Mouse (Mus musculus) forebrain, embryonic 11.5 days (tissue): ENCODE measurements around the gene Map1b. TPM values are rescaled to one million over a fixed set of nuclear protein-coding genes. Genes with fewer than 3 reads are reported as not detected.

Experiments
- ATAC-seq: fragments of 200-750 bp; cut with Nextera tagmentation; replicated peaks from 2 replicates; pipeline ENCODE4 v1.8.0; 2017; ENCODE audit warnings: moderate TSS enrichment; ENCODE audit not compliant: low FRiP score
- DNase-seq: peaks from one replicate; pipeline ENCODE4 v3.0.0-alpha.2; 2017; ENCODE audit warnings: low spot score
- H3K27ac ChIP-seq: fragments of 300-500 bp; sonication (generic); 2 replicates; pipeline ENCODE4 v1.5.1; 2014; ENCODE audit warnings: low read depth, low read length
- H3K27me3 ChIP-seq: fragments of 300-500 bp; sonication (generic); 2 replicates; pipeline ENCODE4 v1.6.1; 2014; ENCODE audit warnings: mild to moderate bottlenecking, low read length, mixed read lengths; ENCODE audit not compliant: control insufficient read depth, insufficient read depth
- H3K36me3 ChIP-seq: fragments of 300-500 bp; sonication (generic); 2 replicates; pipeline ENCODE4 v1.6.1; 2014; ENCODE audit warnings: mild to moderate bottlenecking, low read length, moderate library complexity, mixed read lengths; ENCODE audit not compliant: control insufficient read depth, insufficient read depth
- H3K4me1 ChIP-seq: fragments of 300-500 bp; sonication (generic); replicated peaks from 2 replicates; pipeline ENCODE4 v1.6.1; 2014; ENCODE audit warnings: low read length, mixed read lengths; ENCODE audit not compliant: control insufficient read depth, insufficient read depth
- H3K4me2 ChIP-seq: fragments of 300-500 bp; sonication (generic); 2 replicates; pipeline ENCODE4 v1.6.1; 2014; ENCODE audit warnings: low read depth, mild to moderate bottlenecking, low read length, moderate library complexity, mixed read lengths; ENCODE audit not compliant: severe bottlenecking
- H3K4me3 ChIP-seq: fragments of 300-500 bp; sonication (generic); 2 replicates; pipeline ENCODE4 v1.5.1; 2014; ENCODE audit warnings: low read depth, low read length
- H3K9ac ChIP-seq: fragments of 300-500 bp; sonication (generic); 2 replicates; pipeline ENCODE4 v1.6.1; 2014; ENCODE audit warnings: low read length
- H3K9me3 ChIP-seq: fragments of 300-500 bp; sonication (generic); 2 replicates; pipeline ENCODE4 v1.6.1; 2016; ENCODE audit warnings: low read length, mixed read lengths; ENCODE audit not compliant: control insufficient read depth
- WGBS: fragments of 180-500 bp; shearing (Covaris S2); extraction: QIAGEN DNeasy Blood & Tissue Kit; methylation state at CpG from one replicate; pipeline ENCODE4 v1.1.7; 2014; 5-methylcytosine and 5-hydroxymethylcytosine counted together
- polyA plus RNA-seq: library from polyadenylated mRNA; unstranded; fragments of >200 nt; fragmentation: Nextera tagmentation; extraction: Ambion mirVana; gene quantifications from 2 replicates; pipeline ENCODE4 v1.2.1, GENCODE M21; 2014

Map1b gene
- polyA plus RNA-seq, 1 experiment from 2014 or later: 854 TPM

DNA sequence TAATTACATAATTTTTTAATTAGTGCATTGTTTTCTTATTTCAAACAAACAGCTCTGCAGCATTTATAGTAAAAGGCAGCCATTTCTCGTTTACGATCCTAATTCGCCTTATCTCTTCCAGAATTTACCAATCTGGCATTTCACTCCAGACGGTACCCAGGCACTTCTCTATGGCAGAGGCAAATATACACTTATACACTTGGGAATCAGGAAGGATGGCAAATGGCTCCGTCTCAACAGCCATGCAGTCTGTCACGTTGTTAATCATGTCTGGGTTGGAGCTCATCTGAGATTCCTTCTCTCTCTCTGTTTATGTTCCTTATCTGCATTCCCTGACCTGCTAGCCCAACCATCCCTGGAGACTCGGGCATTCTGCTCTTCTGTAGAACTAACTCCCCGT lies 38.6 kb upstream of the Map1b start:
- Histone ChIP-seq H3K9ac (no peak overlapping the region), H3K27me3 (no peaks in the 10 kb centered on the region), H3K27ac (no peak overlapping the region), H3K4me1 (peaks cover under 1% of the 10 kb centered on the region; the same call in 1 of the 2 replicates), H3K9me3 (no peaks in the 10 kb centered on the region), H3K4me2 (no peak overlapping the region), H3K36me3 (no peaks in the 10 kb centered on the region), H3K4me3 (no peak overlapping the region)
- 88% methylated on average over 8 of the region's 8 CpGs for WGBS
- no peak for DNase-seq
- ATAC-seq: no peak

DNA sequence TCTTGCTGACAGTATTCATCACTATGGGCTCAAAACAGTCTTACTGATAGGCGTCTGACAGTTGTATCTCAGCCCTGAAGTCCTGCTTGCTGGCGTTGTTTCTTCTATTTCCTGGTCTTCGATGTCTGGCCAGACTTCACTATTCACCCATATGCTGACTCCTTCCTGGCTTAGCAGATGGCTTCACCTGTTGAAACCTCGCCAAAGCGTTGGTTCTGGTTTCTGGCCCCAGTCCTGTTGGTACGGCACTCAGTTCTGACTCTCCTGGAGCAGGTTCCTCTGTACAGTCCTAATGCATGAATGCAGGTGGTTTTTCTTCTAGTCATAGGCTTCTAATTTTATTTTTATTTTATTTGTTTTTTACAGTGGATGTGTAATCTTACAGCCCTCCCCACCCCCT lies 38.1 kb upstream of the Map1b start:
- H3K4me1 ChIP-seq: peaks cover 5% of the 10 kb centered on the region; the same call in 1 of the 2 replicates
- H3K4me2 ChIP-seq: no peak overlapping the region
- H3K36me3 ChIP-seq: no peaks in the 10 kb centered on the region
- no peak for DNase-seq
- H3K9ac ChIP-seq: no peak overlapping the region
- no peaks in the 10 kb centered on the region for H3K27me3 ChIP-seq
- no peak overlapping the region for H3K4me3 ChIP-seq
- 90% methylated on average over 6 of the region's 6 CpGs for WGBS
- ATAC-seq: no peak
- no peak overlapping the region for H3K27ac ChIP-seq
- H3K9me3 ChIP-seq: no peaks in the 10 kb centered on the region

DNA sequence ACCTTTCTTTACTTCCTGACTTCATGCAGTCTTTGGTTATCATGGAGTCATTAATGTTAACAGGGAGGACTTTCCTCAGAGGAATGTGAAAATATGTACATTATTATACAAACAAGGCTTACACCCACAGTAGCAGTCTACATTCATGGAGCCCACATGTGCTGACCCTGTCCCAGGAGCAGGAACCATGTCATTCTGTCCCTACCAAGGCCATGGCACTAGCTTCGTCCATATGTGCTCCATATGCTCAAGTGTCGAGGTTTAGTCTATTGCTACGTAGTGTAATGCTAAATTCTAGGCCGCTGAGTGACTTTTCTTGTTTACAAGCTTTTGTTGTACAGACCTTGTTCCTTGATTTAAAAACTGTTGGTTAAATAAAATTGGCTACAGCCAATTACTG lies 36.0 kb upstream of the Map1b start:
- WGBS: 88% methylated on average over 4 of the region's 4 CpGs
- Histone ChIP-seq H3K9ac (no peak overlapping the region), H3K4me1 (peaks cover 5% of the 10 kb centered on the region; the same call in 1 of the 2 replicates), H3K4me3 (no peak overlapping the region), H3K27me3 (no peaks in the 10 kb centered on the region), H3K9me3 (no peaks in the 10 kb centered on the region), H3K4me2 (no peak overlapping the region), H3K36me3 (no peaks in the 10 kb centered on the region), H3K27ac (no peak overlapping the region)
- DNase-seq: no peak
- ATAC-seq: no peak

- Histone ChIP-seq H3K9me3 (no peaks in the 10 kb centered on the region), H3K9ac (no peak overlapping the region), H3K4me3 (no peak overlapping the region), H3K36me3 (no peaks in the 10 kb centered on the region), H3K27me3 (no peaks in the 10 kb centered on the region), H3K4me2 (no peak overlapping the region), H3K4me1 (peaks cover 5% of the 10 kb centered on the region; the same call in 1 of the 2 replicates), H3K27ac (no peak overlapping the region)
- WGBS: 73% methylated on average over 12 of the region's 12 CpGs
- no peak for DNase-seq
- ATAC-seq: no peak
Observed at GRCm38 (mm10) chr13:99550679-99551369, 34.5 kb upstream of the Map1b start.

DNA sequence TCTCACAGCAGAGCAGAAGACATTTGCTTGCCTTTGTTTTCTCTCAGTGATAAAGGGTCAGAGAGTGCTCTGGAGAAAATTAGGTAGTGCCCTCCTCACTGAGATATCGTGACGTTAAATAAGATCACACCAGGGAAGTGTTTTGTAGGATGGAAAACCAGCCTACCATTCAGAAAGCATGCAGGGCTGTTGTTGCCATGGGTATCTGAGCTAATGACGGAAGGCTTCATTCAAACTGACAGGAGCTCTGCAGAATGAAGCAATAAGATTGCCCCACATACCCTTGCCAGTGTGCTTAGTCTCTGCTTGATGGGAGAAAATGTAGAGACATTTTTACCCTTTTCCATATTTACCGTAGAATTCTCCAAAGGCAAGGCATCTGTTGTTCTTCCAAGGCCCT lies 33.7 kb upstream of the Map1b start:
- no peak overlapping the region for H3K27ac ChIP-seq
- 54% methylated on average over 4 of the region's 4 CpGs for WGBS
- no peak for ATAC-seq
- H3K4me2 ChIP-seq: no peak overlapping the region
- no peak overlapping the region for H3K9ac ChIP-seq
- H3K36me3 ChIP-seq: no peaks in the 10 kb centered on the region
- no peak for DNase-seq
- H3K9me3 ChIP-seq: no peaks in the 10 kb centered on the region
- peaks cover 5% of the 10 kb centered on the region; the same call in 1 of the 2 replicates for H3K4me1 ChIP-seq
- H3K27me3 ChIP-seq: no peaks in the 10 kb centered on the region
- no peak overlapping the region for H3K4me3 ChIP-seq

DNA sequence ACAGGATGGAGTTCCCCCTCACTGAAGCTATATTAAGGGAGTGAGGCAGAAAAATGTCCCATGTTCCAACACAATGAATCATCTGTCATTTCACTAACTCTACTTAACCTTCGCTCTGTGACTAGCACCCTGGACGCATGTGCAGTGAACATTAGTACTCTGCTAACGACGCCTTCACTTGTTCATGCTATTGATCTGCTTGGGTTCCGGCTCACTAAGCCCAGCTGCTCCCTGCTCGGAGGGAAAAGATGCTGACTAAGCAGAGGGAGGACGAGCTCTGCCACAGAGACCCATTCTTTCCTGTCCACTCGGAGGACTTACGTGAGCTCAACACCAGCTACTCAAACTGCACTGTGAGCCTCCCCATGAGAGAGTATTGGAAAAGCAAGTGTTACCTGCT lies 33.2 kb upstream of the Map1b start:
- 24% methylated on average over 9 of the region's 9 CpGs for whole genome bisulfite sequencing
- Histone ChIP-seq H3K9ac (no peak overlapping the region), H3K9me3 (no peaks in the 10 kb centered on the region), H3K36me3 (no peaks in the 10 kb centered on the region), H3K4me3 (no peak overlapping the region), H3K4me1 (peaks cover 5% of the 10 kb centered on the region; the same call in 1 of the 2 replicates), H3K27me3 (no peaks in the 10 kb centered on the region), H3K27ac (no peak overlapping the region), H3K4me2 (no peak overlapping the region)
- no peak for DNase-seq
- ATAC-seq: peak; percentile 70; the same call in 1 of the 2 replicates

DNA sequence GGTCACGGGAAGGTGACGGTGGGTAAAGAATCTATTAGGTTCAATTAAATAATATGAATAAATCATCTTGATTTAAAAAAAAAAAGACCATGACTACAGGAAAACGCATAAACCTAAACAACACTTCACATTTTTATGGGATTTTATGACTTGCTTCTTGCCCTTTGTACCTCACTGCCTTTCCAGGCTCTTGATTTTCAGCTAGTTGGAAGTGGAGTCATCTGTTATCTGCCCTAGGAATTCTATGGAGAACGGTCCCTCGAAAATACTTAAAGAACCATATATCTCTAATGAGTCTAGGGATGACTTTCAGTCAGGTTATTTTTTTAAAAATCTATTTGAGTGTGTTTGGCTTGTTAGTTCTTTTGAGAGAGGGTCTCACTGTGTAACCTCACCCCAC lies 30.5 kb upstream of the Map1b start:
- ATAC-seq (no peak), DNase-seq (no peak)
- H3K27ac ChIP-seq: no peak overlapping the region
- no peak overlapping the region for H3K9ac ChIP-seq
- H3K4me3 ChIP-seq: no peak overlapping the region
- WGBS: 96% methylated on average over 5 of the region's 5 CpGs
- no peaks in the 10 kb centered on the region for H3K27me3 ChIP-seq
- no peaks in the 10 kb centered on the region for H3K36me3 ChIP-seq
- H3K4me1 ChIP-seq: peaks cover 7% of the 10 kb centered on the region; the same call in 1 of the 2 replicates
- no peaks in the 10 kb centered on the region for H3K9me3 ChIP-seq
- no peak overlapping the region for H3K4me2 ChIP-seq

DNA sequence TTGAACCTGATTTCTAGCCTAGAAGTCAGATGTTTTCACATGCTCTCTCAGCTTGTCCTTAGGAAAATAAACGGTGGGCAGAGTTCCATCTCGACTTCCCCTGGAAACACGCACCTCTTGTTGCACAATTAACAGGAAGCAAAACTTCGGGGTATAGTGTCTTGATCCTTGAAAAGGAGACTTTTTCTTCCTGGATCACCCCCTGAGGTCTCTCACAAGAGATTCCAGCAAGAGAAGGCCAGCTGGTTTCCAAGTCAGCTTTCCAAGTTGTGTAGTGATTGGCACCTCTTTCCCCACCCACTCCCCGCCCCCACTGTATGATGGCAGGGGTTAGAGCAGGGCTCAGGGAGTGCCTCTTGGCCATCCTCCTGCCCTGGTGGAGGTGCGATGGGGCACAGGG lies 28.9 kb upstream of the Map1b start:
- DNase-seq: no peak
- Histone ChIP-seq H3K4me3 (no peak overlapping the region), H3K36me3 (no peaks in the 10 kb centered on the region), H3K27ac (no peak overlapping the region), H3K4me2 (no peak overlapping the region), H3K4me1 (peaks cover 7% of the 10 kb centered on the region; the same call in 1 of the 2 replicates), H3K9me3 (no peaks in the 10 kb centered on the region), H3K9ac (no peak overlapping the region), H3K27me3 (no peaks in the 10 kb centered on the region)
- WGBS: 70% methylated on average over 6 of the region's 6 CpGs
- ATAC-seq: no peak
